Mouse (Mus musculus) ES-E14 (cell line): ENCODE measurements around the gene Zfp526. TPM values are rescaled to one million over a fixed set of nuclear protein-coding genes. Genes with fewer than 3 reads are reported as not detected.

ENCODE experiments used
- DNase-seq: peaks from one replicate; pipeline ENCODE4 v3.0.0-alpha.2; 2013; ENCODE audit warnings: low read depth, low spot score
- H3K27ac ChIP-seq: 2 replicates; pipeline ENCODE4 v1.5.1; 2012; ENCODE audit warnings: low read depth, mild to moderate bottlenecking, low read length, moderate library complexity, mixed read lengths; ENCODE audit not compliant: poor library complexity, insufficient read depth, severe bottlenecking
- H3K36me3 ChIP-seq: 2 replicates; pipeline ENCODE4 v1.6.1; 2012; ENCODE audit warnings: mild to moderate bottlenecking, low read length, moderate library complexity, mixed read lengths; ENCODE audit not compliant: control insufficient read depth, poor library complexity, insufficient read depth, severe bottlenecking
- H3K4me1 ChIP-seq, 2 experiments: fragments of 150-350 bp in 1 of 2; sonication (generic) in 1 of 2; 2 replicates each; pipeline ENCODE4 v1.6.1; 2012; ENCODE audit warnings: low read length in 2 of 2, mild to moderate bottlenecking in 1 of 2, mixed read lengths in 1 of 2; ENCODE audit not compliant: control insufficient read depth in 2 of 2, insufficient read depth in 2 of 2, poor library complexity in 1 of 2
- H3K4me3 ChIP-seq, 2 experiments: fragments of 150-350 bp in 1 of 2; sonication (generic) in 1 of 2; 2 replicates each; pipeline ENCODE4 v1.5.1; 2012; ENCODE audit warnings: low read length in 2 of 2, low read depth in 1 of 2, mild to moderate bottlenecking in 1 of 2, mixed read lengths in 1 of 2; ENCODE audit not compliant: insufficient read depth in 1 of 2, poor library complexity in 1 of 2, severe bottlenecking in 1 of 2
- H3K9ac ChIP-seq: 2 replicates; pipeline ENCODE4 v1.6.1; 2012; ENCODE audit warnings: low read depth, mild to moderate bottlenecking, low read length, mixed read lengths; ENCODE audit not compliant: poor library complexity, insufficient read depth, severe bottlenecking
- H3K9me3 ChIP-seq: fragments of 150-350 bp; sonication (generic); 2 replicates; pipeline ENCODE4 v1.6.1; 2012; ENCODE audit warnings: low read depth, mild to moderate bottlenecking, low read length; ENCODE audit not compliant: control insufficient read depth, insufficient read depth
- CHD2 ChIP-seq: IDR thresholded peaks from 2 replicates; pipeline ENCODE4 v1.6.1; 2014; ENCODE audit warnings: mild to moderate bottlenecking, low read depth, low read length, inconsistent platforms
- HCFC1 ChIP-seq: IDR thresholded peaks from 2 replicates; pipeline ENCODE4 v1.6.1; 2012; ENCODE audit warnings: low read length, inconsistent platforms, borderline replicate concordance; ENCODE audit not compliant: insufficient read depth
- MAFK ChIP-seq: IDR thresholded peaks from 2 replicates; pipeline ENCODE4 v1.6.1; 2014; ENCODE audit warnings: mild to moderate bottlenecking, low read depth, low read length, inconsistent platforms; ENCODE audit not compliant: insufficient read depth
- ZC3H11A ChIP-seq: IDR thresholded peaks from 2 replicates; pipeline ENCODE4 v1.6.1; 2012; ENCODE audit warnings: low read depth, mild to moderate bottlenecking, inconsistent platforms, low read length, borderline replicate concordance
- ZNF384 ChIP-seq: IDR thresholded peaks from 2 replicates; pipeline ENCODE4 v1.6.1; 2012; ENCODE audit warnings: low read depth, low read length, inconsistent platforms
- in situ Hi-C, 2 experiments: fragments of 600-800 bp; cut with MboI; formaldehyde crosslinking; loops; one replicate each; pipeline ENCODE4 v1.15.1; 2025; ENCODE audit warnings: low sequenced_read_pairs in 2 of 2, inconsistent platforms in 1 of 2; ENCODE audit not compliant: unreplicated experiment in 2 of 2
- total RNA-seq: library from RNA; depleted of rRNA; stranded (reverse); fragments of 300-350 nt; gene quantifications from 2 replicates; pipeline ENCODE4 v1.2.3, GENCODE M21; 2012

Gene Zfp526
- total RNA-seq, 1 experiment: 5.0 TPM

- Histone ChIP-seq H3K9me3 (no peaks in the 10 kb centered on the region), H3K9ac (peak overlapping the region; percentile 28; the same call in 1 of the 2 replicates), H3K4me1 (peaks cover 0 to 26% of the 10 kb centered on the region in 2 experiments; a peak in 2 of 4 replicates), H3K36me3 (peaks cover 42% of the 10 kb centered on the region), H3K4me3 (peak overlapping the region in 1 of 2 experiments; percentile 27; a peak in 1 of 4 replicates), H3K27ac (no peak overlapping the region)
- no peak for DNase-seq
- in situ Hi-C loops: no loop called here
- TF ChIP-seq ZC3H11A (no peak), MAFK (no peak), ZNF384 (no peak), HCFC1 (no peak), CHD2 (no peak)
Observed at GRCm38 (mm10) chr7:25203624-25204023, 17.6 kb upstream of the Zfp526 start.

- TF ChIP-seq ZC3H11A: no peak
- no peak for TF ChIP-seq ZNF384
- no peak for TF ChIP-seq CHD2
- no peak for TF ChIP-seq HCFC1
- TF ChIP-seq MAFK: no peak
- in situ Hi-C loops: no loop called here
- no peak overlapping the region for H3K4me3 ChIP-seq
- H3K9me3 ChIP-seq: no peaks in the 10 kb centered on the region
- H3K27ac ChIP-seq: no peak overlapping the region
- H3K36me3 ChIP-seq: peaks cover 57% of the 10 kb centered on the region
- peaks cover 2 to 31% of the 10 kb centered on the region in 2 experiments; a peak in 3 of 4 replicates for H3K4me1 ChIP-seq
- H3K9ac ChIP-seq: no peak overlapping the region
- DNase-seq: no peak
Observed at GRCm38 (mm10) chr7:25205355-25206093, 15.7 kb upstream of the Zfp526 start.

- in situ Hi-C loops: no loop called here
- peaks cover 63% of the 10 kb centered on the region for H3K36me3 ChIP-seq
- H3K27ac ChIP-seq: no peak overlapping the region
- no peaks in the 10 kb centered on the region for H3K9me3 ChIP-seq
- TF ChIP-seq ZNF384: no peak
- TF ChIP-seq MAFK: no peak
- TF ChIP-seq HCFC1: no peak
- no peak for TF ChIP-seq CHD2
- TF ChIP-seq ZC3H11A: no peak
- no peak overlapping the region for H3K9ac ChIP-seq
- no peak overlapping the region for H3K4me3 ChIP-seq
- H3K4me1 ChIP-seq: peaks cover 2 to 28% of the 10 kb centered on the region in 2 experiments; a peak in 3 of 4 replicates
- DNase-seq: no peak
Observed at GRCm38 (mm10) chr7:25206094-25206830, 15.0 kb upstream of the Zfp526 start.

- no peak for TF ChIP-seq HCFC1
- no peak for TF ChIP-seq ZNF384
- TF ChIP-seq CHD2: no peak
- no peak for TF ChIP-seq ZC3H11A
- no peak for TF ChIP-seq MAFK
- Histone ChIP-seq H3K27ac (no peak overlapping the region), H3K36me3 (peaks cover 48% of the 10 kb centered on the region), H3K4me3 (no peak overlapping the region), H3K9ac (no peak overlapping the region), H3K4me1 (peaks cover 2 to 22% of the 10 kb centered on the region in 2 experiments; a peak in 3 of 4 replicates), H3K9me3 (no peaks in the 10 kb centered on the region)
- DNase-seq: no peak
- in situ Hi-C loops: no loop called here
Observed at GRCm38 (mm10) chr7:25209161-25209622, 12.0 kb upstream of the Zfp526 start.
